Mouse (Mus musculus): Measurements from ENCODE around the gene Cldn34b2. TPM values are rescaled to one million over a fixed set of nuclear protein-coding genes. Genes with fewer than 3 reads are reported as not detected.
"Not testable (repeated sequence)": the region's sequence is repeated elsewhere in the genome, so short reads cannot be mapped to it uniquely, and the experiment has no call there.

Gene Cldn34b2
- not detected for total RNA-seq (2021)
- long read RNA-seq, experiment 1, result 0 reads
- long read RNA-seq, experiment 2, result 0 reads

DNA sequence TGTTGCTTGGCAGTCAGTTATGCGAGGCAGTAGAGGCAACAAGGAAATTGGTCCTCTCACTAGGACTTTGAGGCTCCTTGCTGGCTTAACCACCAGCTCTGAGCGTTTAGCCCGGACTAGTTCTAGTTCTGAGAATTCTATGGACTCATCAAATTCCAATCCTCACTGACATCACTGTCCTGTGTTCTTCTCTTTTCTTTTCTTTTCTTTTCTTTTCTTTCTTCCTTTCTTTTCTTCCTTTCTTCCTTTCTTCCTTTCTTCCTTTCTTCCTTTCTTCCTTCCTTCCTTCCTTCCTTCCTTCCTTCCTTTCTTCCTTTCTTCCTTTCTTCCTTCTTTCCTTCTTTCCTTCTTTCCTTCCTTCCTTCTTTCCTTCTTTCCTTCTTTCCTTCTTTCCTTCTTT, at the start of gene Cldn34b2:
Gene Cldn34b2 (minus strand): TSS at position 101 of the 400 bp plus-strand sequence.
- H3K27ac ChIP-seq; H3K4me3 ChIP-seq; DNase-seq (ENCODE audit: low spot score in 2 of 2): not testable (repeated sequence)

DNA sequence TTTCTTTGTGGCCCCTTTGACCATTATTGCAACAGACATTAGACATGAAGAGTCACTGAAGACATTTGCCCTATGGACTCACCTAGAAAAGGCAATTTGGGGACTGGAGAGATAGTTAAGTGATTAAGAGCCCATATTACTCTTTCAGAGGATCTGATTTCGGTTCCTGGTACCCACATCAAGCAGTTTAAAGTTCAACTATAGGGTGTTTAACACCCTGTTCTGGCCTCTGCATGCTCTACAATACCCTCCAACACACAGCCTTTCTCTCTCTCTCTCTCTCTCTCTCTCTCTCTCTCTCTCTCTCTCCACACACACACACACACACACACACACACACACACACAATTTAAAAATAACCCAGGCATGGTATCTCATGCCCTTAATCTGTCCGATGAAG, 49.4 kb upstream of the Cldn34b2 start:
- Histone ChIP-seq H3K4me3 (no peak overlapping the region), H3K27ac (no peak overlapping the region)
- DNase-seq (ENCODE audit: low spot score in 2 of 2), result no peak
- no peak for TF ChIP-seq CTCF (conservative IDR thresholded peaks at IDR 0.05)

- no peak for TF ChIP-seq CTCF (conservative IDR thresholded peaks at IDR 0.05)
Observed at GRCm38 (mm10) chrX:155177230-155177629, 49.0 kb upstream of the Cldn34b2 start.

DNA sequence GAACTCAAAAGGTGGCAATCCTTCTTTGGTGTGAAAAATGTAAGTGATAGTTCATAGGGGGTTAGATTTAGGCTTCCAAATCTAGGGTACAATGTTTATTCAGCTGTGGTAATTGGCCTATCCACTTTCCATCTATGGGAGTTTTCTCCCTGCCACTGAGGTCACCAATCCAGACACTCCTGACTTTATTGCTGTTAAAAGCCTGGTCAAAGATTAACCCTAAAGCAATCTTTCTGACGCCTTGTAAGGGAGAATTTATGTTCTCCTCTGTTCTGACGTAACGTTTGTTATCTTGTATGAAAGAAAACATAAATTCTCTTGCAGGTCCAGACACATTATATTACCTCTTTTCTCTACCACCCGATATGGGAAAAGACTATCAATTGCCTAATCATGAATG, 47.4 kb upstream of the Cldn34b2 start:
- no peak for DNase-seq (ENCODE audit: low spot score in 2 of 2)
- TF ChIP-seq CTCF (conservative IDR thresholded peaks at IDR 0.05), result no peak
- H3K27ac ChIP-seq, result no peak overlapping the region
- no peak overlapping the region for H3K4me3 ChIP-seq

More at GRCm38 (mm10) chrX:155177230-155177629, 49.0 kb upstream of the Cldn34b2 start:
- Histone ChIP-seq H3K27ac (no peak overlapping the region), H3K4me3 (no peak overlapping the region)
- DNase-seq (ENCODE audit: low spot score in 2 of 2), result no peak

- DNase-seq (ENCODE audit: low spot score in 2 of 2), result no peak
- Histone ChIP-seq H3K27ac (no peak overlapping the region), H3K4me3 (no peak overlapping the region)
- no peak for TF ChIP-seq CTCF (conservative IDR thresholded peaks at IDR 0.05)
Observed at GRCm38 (mm10) chrX:155172310-155172709, 44.1 kb upstream of the Cldn34b2 start.

DNA sequence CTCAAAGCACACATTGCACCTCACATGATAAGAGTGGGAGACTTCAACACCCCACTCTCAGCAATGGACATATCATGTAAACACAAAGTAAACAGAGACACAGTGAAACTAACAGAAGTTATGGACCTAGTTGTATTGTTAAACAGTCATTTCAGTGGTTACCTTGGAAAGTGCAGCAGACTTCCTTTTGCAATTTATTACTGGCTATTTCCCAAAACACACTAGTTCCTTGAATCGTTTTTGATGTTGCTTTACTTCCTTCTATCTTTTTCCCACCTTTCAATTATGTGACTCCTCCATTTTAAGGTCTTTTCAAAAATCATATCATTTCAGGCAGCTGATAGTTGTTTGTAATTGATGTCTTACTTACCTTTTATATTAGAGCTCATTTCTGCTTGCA, 43.5 kb upstream of the Cldn34b2 start:
- no peak for TF ChIP-seq CTCF (conservative IDR thresholded peaks at IDR 0.05)
- no peak overlapping the region for H3K27ac ChIP-seq
- no peak overlapping the region for H3K4me3 ChIP-seq
- no peak for DNase-seq (ENCODE audit: low spot score in 2 of 2)

- no peak overlapping the region for H3K27ac ChIP-seq
- DNase-seq (ENCODE audit: low spot score in 2 of 2), result no peak
- H3K4me3 ChIP-seq, result no peak overlapping the region
- TF ChIP-seq CTCF (conservative IDR thresholded peaks at IDR 0.05), result no peak
Observed at GRCm38 (mm10) chrX:155169886-155170285, 41.7 kb upstream of the Cldn34b2 start.

GRCm38 (mm10) chrX:155167667-155168066, 39.5 kb upstream of the Cldn34b2 start:
- TF ChIP-seq CTCF (conservative IDR thresholded peaks at IDR 0.05), result no peak
- DNase-seq (ENCODE audit: low spot score in 2 of 2), result no peak
- Histone ChIP-seq H3K27ac (no peak overlapping the region), H3K4me3 (no peak overlapping the region)

DNA sequence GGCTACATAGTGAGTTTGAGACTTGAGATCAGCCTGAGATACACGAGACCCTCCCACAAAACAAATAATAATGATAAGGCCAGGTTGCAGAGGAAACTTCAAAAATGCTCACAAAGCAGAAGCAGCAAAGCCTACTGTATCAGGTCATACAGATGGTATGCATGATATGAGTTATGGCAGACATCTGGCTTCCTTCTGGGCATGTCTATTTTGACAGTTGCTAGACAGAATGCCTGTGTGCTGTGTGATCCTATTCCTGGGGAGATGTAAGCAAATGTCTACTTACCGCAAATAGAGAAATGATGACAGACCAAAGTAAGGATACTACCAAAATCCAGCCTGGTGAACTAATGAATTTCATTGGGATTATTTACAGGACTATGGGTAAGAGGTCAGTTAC, 38.1 kb upstream of the Cldn34b2 start:
- no peak overlapping the region for H3K4me3 ChIP-seq
- DNase-seq (ENCODE audit: low spot score in 2 of 2), result no peak
- TF ChIP-seq CTCF (conservative IDR thresholded peaks at IDR 0.05), result no peak
- H3K27ac ChIP-seq, result no peak overlapping the region

DNA sequence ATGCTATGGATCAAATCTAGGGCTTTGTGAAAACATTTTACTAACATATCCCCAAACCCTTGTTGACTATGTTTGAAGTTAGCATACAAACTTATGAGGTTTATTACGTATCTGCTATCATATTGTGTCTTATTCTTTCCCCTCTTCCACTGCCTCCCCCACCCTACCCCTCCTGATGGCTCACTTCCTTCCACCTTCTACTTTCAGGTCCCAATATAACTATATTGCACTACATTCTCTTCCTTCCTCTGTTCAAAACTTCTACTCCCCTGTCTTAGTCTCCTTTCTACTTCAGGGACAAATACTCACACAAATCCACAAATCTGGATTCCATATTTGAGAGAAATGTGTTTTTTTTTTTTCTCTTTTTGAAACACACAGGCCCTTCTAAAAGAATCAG, 35.3 kb upstream of the Cldn34b2 start:
- no peak for TF ChIP-seq CTCF (conservative IDR thresholded peaks at IDR 0.05)
- no peak overlapping the region for H3K27ac ChIP-seq
- no peak for DNase-seq (ENCODE audit: low spot score in 2 of 2)
- no peak overlapping the region for H3K4me3 ChIP-seq

DNA sequence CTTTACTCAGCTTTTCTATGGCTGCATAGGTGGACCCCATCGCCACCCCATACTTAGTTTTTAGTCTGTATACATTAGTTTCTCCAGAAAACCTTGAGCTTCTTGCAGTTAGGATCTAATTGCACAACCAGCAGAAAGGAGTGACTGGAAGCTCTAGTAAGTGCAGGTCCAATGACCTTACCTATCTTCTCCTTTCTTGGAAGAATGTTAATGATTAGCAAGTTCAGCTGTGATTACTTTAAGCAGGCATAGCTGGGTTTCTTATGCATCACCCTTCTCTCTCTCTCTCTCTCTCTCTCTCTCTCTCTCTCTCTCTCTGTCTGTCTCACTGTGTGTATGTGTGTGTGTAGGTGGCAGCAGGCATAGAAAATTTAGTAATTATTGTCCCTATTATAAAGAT, 23.7 kb upstream of the Cldn34b2 start:
- Histone ChIP-seq H3K4me3 (no peak overlapping the region), H3K27ac (no peak overlapping the region)
- no peak for DNase-seq (ENCODE audit: low spot score in 2 of 2)
- no peak for TF ChIP-seq CTCF (conservative IDR thresholded peaks at IDR 0.05)

GRCm38 (mm10) chrX:155144718-155145117, 16.5 kb upstream of the Cldn34b2 start:
- TF ChIP-seq CTCF (conservative IDR thresholded peaks at IDR 0.05), result peak; percentile 67
- H3K4me3 ChIP-seq, result no peak overlapping the region
- H3K27ac ChIP-seq, result no peak overlapping the region
- DNase-seq (ENCODE audit: low spot score in 2 of 2), result peak; percentile 8 to 47

DNA sequence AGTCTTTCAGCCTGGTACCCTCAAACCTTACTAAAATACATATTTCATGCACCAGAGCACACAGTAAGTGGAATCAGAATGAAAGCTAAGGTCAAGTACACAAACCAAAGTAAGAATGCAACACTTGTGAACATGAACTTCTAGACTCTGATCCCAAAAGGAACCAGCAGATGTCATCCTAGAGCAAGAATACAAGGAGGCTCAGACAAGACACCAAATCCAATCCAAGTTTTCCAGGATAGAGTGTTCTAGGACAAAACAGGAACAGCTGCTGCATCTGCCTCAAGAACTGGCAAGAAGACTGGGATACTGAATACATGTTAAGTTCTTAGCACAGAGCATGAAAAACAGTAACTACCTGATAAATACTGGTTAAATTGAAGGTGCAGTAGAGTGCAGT, 30.2 kb downstream of the Cldn34b2 start:
- H3K27ac ChIP-seq, result no peak overlapping the region
- H3K4me3 ChIP-seq, result no peak overlapping the region
- TF ChIP-seq CTCF (conservative IDR thresholded peaks at IDR 0.05), result peak; percentile 73
- peak in 1 of 2 experiments; percentile 9 for DNase-seq (ENCODE audit: low spot score in 2 of 2)

DNA sequence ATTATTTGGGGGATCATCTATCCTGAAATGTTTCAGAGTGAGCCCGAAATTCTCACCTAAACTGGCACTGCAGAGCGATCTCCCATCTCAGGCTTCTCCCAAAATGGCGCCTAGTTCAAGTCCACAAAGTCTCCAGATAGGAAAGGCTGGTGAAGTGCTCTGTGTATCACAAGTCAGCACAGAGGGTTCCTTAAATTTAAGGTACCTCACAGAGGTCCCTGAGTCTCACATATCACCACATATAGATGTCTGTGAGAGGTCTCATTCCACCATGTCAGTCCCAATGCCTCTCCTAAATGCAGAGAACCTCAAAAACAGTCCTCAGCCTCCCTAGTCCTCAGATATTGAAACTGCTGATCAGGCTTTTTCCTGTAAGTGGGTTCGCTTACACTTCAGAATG, 34.6 kb downstream of the Cldn34b2 start, which contains the start of gene Magea2:
Gene Magea2 (minus strand): TSS at position 101 of the 400 bp plus-strand sequence.
- not testable (repeated sequence) for H3K4me3 ChIP-seq; H3K27ac ChIP-seq; DNase-seq (ENCODE audit: low spot score in 2 of 2)

DNA sequence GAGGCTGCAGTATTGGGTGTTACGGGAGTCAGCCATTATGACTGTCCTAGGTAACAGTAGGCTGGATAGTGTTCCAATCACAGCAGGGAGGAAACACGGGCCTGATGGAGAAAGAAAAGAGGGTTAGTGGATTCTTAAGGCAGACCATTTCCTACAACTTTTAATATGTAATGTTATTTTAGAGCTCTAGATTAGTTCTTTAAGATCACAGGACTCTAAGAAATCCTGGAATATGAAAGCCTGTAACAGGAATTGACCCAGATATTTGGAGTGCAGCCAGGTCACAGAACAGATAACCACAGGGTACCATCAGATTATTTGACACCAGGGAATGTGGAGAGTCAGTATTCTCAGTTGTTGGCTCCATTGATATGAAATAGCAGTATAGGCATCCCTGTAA, 38.5 kb downstream of the Cldn34b2 start, which contains the start of gene Magea1:
Gene Magea1 (minus strand): TSS at position 101 of the 400 bp plus-strand sequence.
- not testable (repeated sequence) for H3K4me3 ChIP-seq; DNase-seq (ENCODE audit: low spot score in 2 of 2); H3K27ac ChIP-seq

Other genes with a start within 250 kb of the Cldn34b2 start
- not detected for gene Cldn34b1, start 238.1 kb downstream of the Cldn34b2 start, total RNA-seq (2021)
- not detected for gene Magea6, start 192.4 kb downstream of the Cldn34b2 start, total RNA-seq (2021)
- gene Magea3, start 178.9 kb downstream of the Cldn34b2 start, total RNA-seq (2021), result not detected
- gene Magea8, start 132.6 kb downstream of the Cldn34b2 start, total RNA-seq (2021), result not detected
- not detected for gene Magea5, start 65.3 kb downstream of the Cldn34b2 start, total RNA-seq (2021)
- not detected for gene Magea1, start 38.6 kb downstream of the Cldn34b2 start, total RNA-seq (2021)
- not detected for gene Magea2, start 34.7 kb downstream of the Cldn34b2 start, total RNA-seq (2021)
- 10 to 100 TPM; 59.7 to 63.0 TPM for gene Sat1, start 88.0 kb upstream of the Cldn34b2 start, total RNA-seq (2021)
- 10 to 100 TPM; 19.3 to 19.8 TPM for gene Acot9, start 134.0 kb upstream of the Cldn34b2 start, total RNA-seq (2021)
- gene Prdx4, start 212.3 kb upstream of the Cldn34b2 start, total RNA-seq (2021), result 10 to 100 TPM; 15.2 to 20.7 TPM

Data from layer of hippocampus, adult 2 months (tissue).